Mouse (Mus musculus) stomach, embryonic 15.5 days (tissue): Measurements from ENCODE around the gene Mrgpra6. TPM values are rescaled to one million over a fixed set of nuclear protein-coding genes. Genes with fewer than 3 reads are reported as not detected.
A peak's percentile ranks its signal among the peaks of the same experiment; 100 is the strongest.

ENCODE experiments used
- ATAC-seq: fragments of 200-750 bp; cut with Nextera tagmentation; 2 replicates; pipeline ENCODE4 v1.8.0; 2017; ENCODE audit warnings: low read depth, moderate number of reproducible peaks, moderate TSS enrichment; ENCODE audit not compliant: insufficient read depth, low FRiP score
- H3K27ac ChIP-seq: fragments of 300-500 bp; sonication (generic); 2 replicates; pipeline ENCODE4 v1.5.1; 2015; ENCODE audit warnings: mild to moderate bottlenecking, inconsistent platforms
- H3K27me3 ChIP-seq: fragments of 300-500 bp; sonication (generic); replicated peaks from 2 replicates; pipeline ENCODE4 v1.6.1; 2015; ENCODE audit warnings: inconsistent platforms
- H3K36me3 ChIP-seq: fragments of 300-500 bp; sonication (generic); 2 replicates; pipeline ENCODE4 v1.6.1; 2015; ENCODE audit warnings: inconsistent platforms
- H3K4me1 ChIP-seq: fragments of 300-500 bp; sonication (generic); 2 replicates; pipeline ENCODE4 v1.6.1; 2015; ENCODE audit warnings: inconsistent platforms
- H3K4me2 ChIP-seq: fragments of 300-500 bp; sonication (generic); 2 replicates; pipeline ENCODE4 v1.6.1; 2015; ENCODE audit warnings: mild to moderate bottlenecking, inconsistent platforms
- H3K4me3 ChIP-seq: fragments of 300-500 bp; sonication (generic); replicated peaks from 2 replicates; pipeline ENCODE4 v1.5.1; 2015; ENCODE audit warnings: inconsistent platforms
- H3K9ac ChIP-seq: fragments of 300-500 bp; sonication (generic); 2 replicates; pipeline ENCODE4 v1.6.1; 2015; ENCODE audit warnings: inconsistent platforms
- H3K9me3 ChIP-seq: fragments of 300-500 bp; sonication (generic); 2 replicates; pipeline ENCODE4 v1.6.1; 2016; ENCODE audit warnings: inconsistent platforms
- WGBS: fragments of 180-500 bp; shearing (Covaris S2); methylation state at CpG from one replicate; pipeline ENCODE4 v1.1.7; 2015; 5-methylcytosine and 5-hydroxymethylcytosine counted together
- polyA plus RNA-seq: library from polyadenylated mRNA; unstranded; fragments of >200 nt; fragmentation: Nextera tagmentation; extraction: Ambion mirVana; gene quantifications from 2 replicates; pipeline ENCODE4 v1.2.1, GENCODE M21; 2015

Gene Mrgpra6
- not detected in 2 replicates for polyA plus RNA-seq

GRCm38 (mm10) chr7:47204830-47205229 is at the start of gene Mrgpra6:
Gene Mrgpra6, minus strand, starts transcription at chr7:47204920.
- ATAC-seq, result no peak
- no peak within 1 kb of the TSS for H3K4me3 ChIP-seq
- no peaks in the 10 kb centered on the region for H3K27me3 ChIP-seq
- WGBS, result 71% methylated on average over 4 of the region's 4 CpGs
- H3K9me3 ChIP-seq, result no peaks in the 10 kb centered on the region
- no peaks in the 10 kb centered on the region for H3K4me1 ChIP-seq
- no peak within 1 kb of the TSS for H3K9ac ChIP-seq
- no peaks in the 10 kb centered on the region for H3K36me3 ChIP-seq
- no peak within 1 kb of the TSS for H3K4me2 ChIP-seq
- no peak within 1 kb of the TSS for H3K27ac ChIP-seq

- Histone ChIP-seq H3K4me1 (no peaks in the 10 kb centered on the region), H3K4me3 (no peak within 1 kb of the TSS), H3K9me3 (no peaks in the 10 kb centered on the region), H3K36me3 (no peaks in the 10 kb centered on the region), H3K27ac (no peak within 1 kb of the TSS), H3K27me3 (no peaks in the 10 kb centered on the region), H3K9ac (no peak within 1 kb of the TSS), H3K4me2 (no peak within 1 kb of the TSS)
- WGBS, result 72% methylated on average over 1 of the region's 1 CpGs
- no peak for ATAC-seq
These were observed 48.0 kb upstream of the Mrgpra6 start, which contains the start of gene Mrgpra9 for GRCm38 (mm10) chr7:47252770-47253169. Gene Mrgpra9, minus strand, starts transcription at chr7:47252848.

- no peak for ATAC-seq
- no peak overlapping the region for H3K9ac ChIP-seq
These were observed 39.9 kb upstream of the Mrgpra6 start for GRCm38 (mm10) chr7:47244658-47245057.

GRCm38 (mm10) chr7:47195271-47195670 is 9.4 kb downstream of the Mrgpra6 start:
- Histone ChIP-seq H3K4me2 (no peak overlapping the region), H3K27ac (no peak overlapping the region), H3K9me3 (no peaks in the 10 kb centered on the region), H3K27me3 (no peaks in the 10 kb centered on the region), H3K4me1 (no peaks in the 10 kb centered on the region), H3K9ac (no peak overlapping the region), H3K4me3 (no peak overlapping the region), H3K36me3 (no peaks in the 10 kb centered on the region)
- ATAC-seq, result no peak
- WGBS, result 52% methylated on average over 1 of the region's 1 CpGs

More at GRCm38 (mm10) chr7:47244658-47245057, 39.9 kb upstream of the Mrgpra6 start:
- no peak overlapping the region for H3K4me2 ChIP-seq
- 64% methylated on average over 3 of the region's 3 CpGs for WGBS
- no peaks in the 10 kb centered on the region for H3K27me3 ChIP-seq
- no peaks in the 10 kb centered on the region for H3K36me3 ChIP-seq
- no peak overlapping the region for H3K4me3 ChIP-seq
- H3K4me1 ChIP-seq, result no peaks in the 10 kb centered on the region
- H3K27ac ChIP-seq, result no peak overlapping the region
- no peaks in the 10 kb centered on the region for H3K9me3 ChIP-seq

- H3K9me3 ChIP-seq, result no peaks in the 10 kb centered on the region
- no peak overlapping the region for H3K4me3 ChIP-seq
- no peak for ATAC-seq
- H3K4me1 ChIP-seq, result no peaks in the 10 kb centered on the region
- 60% methylated on average over 5 of the region's 5 CpGs for WGBS
- H3K36me3 ChIP-seq, result no peaks in the 10 kb centered on the region
- no peak overlapping the region for H3K9ac ChIP-seq
- no peak overlapping the region for H3K4me2 ChIP-seq
- H3K27ac ChIP-seq, result no peak overlapping the region
- H3K27me3 ChIP-seq, result no peaks in the 10 kb centered on the region
These were observed 33.9 kb downstream of the Mrgpra6 start for GRCm38 (mm10) chr7:47170814-47171213.

GRCm38 (mm10) chr7:47165028-47165427 is 39.7 kb downstream of the Mrgpra6 start:
- H3K4me3 ChIP-seq, result no peak overlapping the region
- 71% methylated on average over 4 of the region's 4 CpGs for WGBS
- no peaks in the 10 kb centered on the region for H3K4me1 ChIP-seq
- no peaks in the 10 kb centered on the region for H3K36me3 ChIP-seq
- no peak for ATAC-seq
- H3K27me3 ChIP-seq, result no peaks in the 10 kb centered on the region
- H3K27ac ChIP-seq, result no peak overlapping the region
- H3K4me2 ChIP-seq, result no peak overlapping the region
- H3K9ac ChIP-seq, result no peak overlapping the region
- H3K9me3 ChIP-seq, result no peaks in the 10 kb centered on the region

GRCm38 (mm10) chr7:47163203-47163602 is 41.5 kb downstream of the Mrgpra6 start:
- 67% methylated on average over 4 of the region's 4 CpGs for WGBS
- no peaks in the 10 kb centered on the region for H3K4me1 ChIP-seq
- no peaks in the 10 kb centered on the region for H3K27me3 ChIP-seq
- no peak overlapping the region for H3K4me2 ChIP-seq
- ATAC-seq, result no peak; the same call in 1 of the 2 replicates
- H3K4me3 ChIP-seq, result no peak overlapping the region
- no peaks in the 10 kb centered on the region for H3K36me3 ChIP-seq
- H3K9me3 ChIP-seq, result no peaks in the 10 kb centered on the region
- H3K27ac ChIP-seq, result no peak overlapping the region
- no peak overlapping the region for H3K9ac ChIP-seq

- no peak for ATAC-seq
- H3K4me2 ChIP-seq, result no peak overlapping the region
- WGBS, result 56% methylated on average over 2 of the region's 2 CpGs
- no peak overlapping the region for H3K27ac ChIP-seq
- H3K36me3 ChIP-seq, result no peaks in the 10 kb centered on the region
- no peaks in the 10 kb centered on the region for H3K27me3 ChIP-seq
- no peak overlapping the region for H3K9ac ChIP-seq
- H3K4me3 ChIP-seq, result no peak overlapping the region
- H3K4me1 ChIP-seq, result no peaks in the 10 kb centered on the region
- H3K9me3 ChIP-seq, result no peaks in the 10 kb centered on the region
These were observed 46.3 kb downstream of the Mrgpra6 start for GRCm38 (mm10) chr7:47158451-47158850.

- Histone ChIP-seq H3K4me3 (no peak overlapping the region), H3K4me2 (no peak overlapping the region), H3K4me1 (no peaks in the 10 kb centered on the region), H3K9me3 (no peaks in the 10 kb centered on the region), H3K27ac (no peak overlapping the region), H3K36me3 (no peaks in the 10 kb centered on the region), H3K9ac (no peak overlapping the region), H3K27me3 (no peaks in the 10 kb centered on the region)
- ATAC-seq, result no peak
- 78% methylated on average over 9 of the region's 9 CpGs for WGBS
These were observed 47.0 kb downstream of the Mrgpra6 start for GRCm38 (mm10) chr7:47157743-47158142.

GRCm38 (mm10) chr7:47155849-47156248 is 48.9 kb downstream of the Mrgpra6 start:
- Histone ChIP-seq H3K27ac (no peak overlapping the region), H3K9ac (no peak overlapping the region), H3K36me3 (no peaks in the 10 kb centered on the region), H3K27me3 (no peaks in the 10 kb centered on the region), H3K4me2 (no peak overlapping the region), H3K4me1 (no peaks in the 10 kb centered on the region), H3K9me3 (no peaks in the 10 kb centered on the region), H3K4me3 (no peak overlapping the region)
- 85% methylated on average over 2 of the region's 2 CpGs for WGBS
- no peak for ATAC-seq

GRCm38 (mm10) chr7:47155396-47155795 is 49.3 kb downstream of the Mrgpra6 start:
- Histone ChIP-seq H3K4me1 (no peaks in the 10 kb centered on the region), H3K27me3 (no peaks in the 10 kb centered on the region), H3K36me3 (no peaks in the 10 kb centered on the region), H3K9me3 (no peaks in the 10 kb centered on the region), H3K4me3 (no peak overlapping the region), H3K9ac (no peak overlapping the region), H3K4me2 (no peak overlapping the region), H3K27ac (no peak overlapping the region)
- WGBS, result 91% methylated on average over 4 of the region's 4 CpGs
- no peak for ATAC-seq

GRCm38 (mm10) chr7:47150420-47151061 is 54.2 kb downstream of the Mrgpra6 start:
- H3K9me3 ChIP-seq, result no peaks in the 10 kb centered on the region
- H3K27ac ChIP-seq, result no peak overlapping the region
- H3K4me1 ChIP-seq, result no peaks in the 10 kb centered on the region
- H3K36me3 ChIP-seq, result no peaks in the 10 kb centered on the region
- H3K4me3 ChIP-seq, result no peak overlapping the region
- no peak for ATAC-seq
- no peak overlapping the region for H3K9ac ChIP-seq
- WGBS, result 14% methylated on average over 11 of the region's 11 CpGs
- H3K27me3 ChIP-seq, result no peaks in the 10 kb centered on the region
- H3K4me2 ChIP-seq, result 0 out of 2 replicates have a peak overlapping the region, but pooled peaks have one; percentile 29

- H3K36me3 ChIP-seq, result no peaks in the 10 kb centered on the region
- H3K9ac ChIP-seq, result no peak overlapping the region
- H3K27me3 ChIP-seq, result no peaks in the 10 kb centered on the region
- H3K9me3 ChIP-seq, result no peaks in the 10 kb centered on the region
- no peaks in the 10 kb centered on the region for H3K4me1 ChIP-seq
- H3K4me2 ChIP-seq, result no peak overlapping the region
- WGBS, result 83% methylated on average over 7 of the region's 7 CpGs
- no peak overlapping the region for H3K4me3 ChIP-seq
- no peak for ATAC-seq
- no peak overlapping the region for H3K27ac ChIP-seq
These were observed 56.4 kb downstream of the Mrgpra6 start for GRCm38 (mm10) chr7:47148298-47148697.
